In the genomic region with DNA sequence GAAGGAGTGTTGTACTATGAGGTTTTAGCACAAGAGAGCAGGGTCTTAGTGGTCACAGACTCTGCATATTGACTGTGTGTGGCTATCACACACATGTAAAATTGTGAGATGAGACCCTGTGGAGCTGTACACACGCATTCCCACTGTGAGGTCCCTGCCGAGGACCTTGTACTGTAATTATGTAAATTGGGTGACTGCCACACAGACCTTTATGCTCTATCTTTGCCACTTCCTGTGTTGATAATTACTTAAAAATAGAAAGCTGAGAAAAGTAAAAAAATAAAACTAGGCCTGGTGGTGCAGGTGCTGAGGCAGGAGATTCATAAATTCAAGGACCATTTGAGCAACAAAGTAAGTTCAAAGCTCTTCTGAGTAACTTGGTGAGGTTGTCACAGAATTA, we compare ENCODE assay signal across 25 mouse cellular contexts. TPM values are rescaled to one million over a fixed set of nuclear protein-coding genes. Genes with fewer than 3 reads are reported as not detected.
DNase-seq lines count a peak whose midpoint lies in the region; ATAC-seq and TF ChIP-seq lines count a peak whose summit lies in the region.
"Had no signal": no experiment of that assay in that cellular context is flagged by ENCODE, and none has a peak within 500 bp of the region (broad histone marks: within the 10 kb centered on the region; RNA-seq: fewer than 3 reads in every experiment).

No protein-coding gene starts in this region.

- DNase-seq in liver, postnatal 0 days = no peak
- DNase-seq in liver (no peak), A20 (ENCODE audit: low read depth, low spot score) (peak; percentile 79)
- DNase-seq in adrenal gland, adult 18-20 months (ENCODE audit: low spot score in 2 of 2) = no peak
- no peak for DNase-seq in cerebellum, adult 11 months
- DNase-seq in lung, postnatal 14 days = no peak
- DNase-seq: adrenal gland, postnatal 10 days; cerebellum, adult 2 months; cerebellum, postnatal 10 days; forebrain, postnatal 0 days; gastrocnemius, postnatal 36 days; heart, adult 11 months; heart, postnatal 10 days; heart, postnatal 4 days had no signal

- H3K4me1 ChIP-seq in liver, postnatal 0 days (ENCODE audit: insufficient read depth) = peaks cover 11% of the 10 kb centered on the region
- H3K4me1 ChIP-seq in bone marrow, adult 2 months (ENCODE audit: control insufficient read depth, insufficient read depth, low read length) = peaks cover 6% of the 10 kb centered on the region; the same call in 1 of the 2 replicates
- H3K4me1 ChIP-seq: forebrain, embryonic 13.5 days; hindbrain, embryonic 12.5 days had no signal

- no peaks in the 10 kb centered on the region for H3K9me3 ChIP-seq in liver, postnatal 0 days (ENCODE audit: low read length)
- H3K9me3 ChIP-seq: embryonic facial prominence, embryonic 10.5 days; forebrain, embryonic 13.5 days; heart, embryonic 10.5 days; hindbrain, embryonic 12.5 days; intestine, embryonic 15.5 days had no signal

- no peak for TF ChIP-seq POLR2A in bone marrow, adult 2 months (IDR thresholded peaks at IDR 0.05; ENCODE audit: borderline replicate concordance, control insufficient read depth, low read depth, low read length)

- 25% methylated on average over 2 of the region's 2 CpGs for WGBS in liver, postnatal 0 days (ENCODE audit: insufficient replicate concordance)
- 16% methylated on average over 2 of the region's 2 CpGs for WGBS in bone marrow, adult 2 months

- no peak overlapping the region; the same call in 1 of the 2 replicates for H3K9ac ChIP-seq in liver, postnatal 0 days (replicated peaks)
- H3K9ac ChIP-seq: forebrain, embryonic 13.5 days; forebrain, postnatal 0 days; hindbrain, embryonic 12.5 days; intestine, embryonic 15.5 days had no signal

- no peak for TF ChIP-seq EP300 in liver, postnatal 0 days (IDR thresholded peaks at IDR 0.05; ENCODE audit: low read depth)

- no peak for ATAC-seq in liver, postnatal 0 days
- peak; percentile 69 for ATAC-seq in CD4-positive, CD25-positive, alpha-beta regulatory T cell, adult 4 months
- ATAC-seq: forebrain, embryonic 13.5 days; forebrain, postnatal 0 days; hindbrain, embryonic 16.5 days; intestine, embryonic 15.5 days had no signal

- H3K4me2 ChIP-seq in liver, postnatal 0 days (ENCODE audit: low read depth, low read length) = no peak overlapping the region
- H3K4me2 ChIP-seq: forebrain, embryonic 13.5 days; hindbrain, embryonic 12.5 days; intestine, embryonic 15.5 days had no signal

- no peaks in the 10 kb centered on the region for H3K36me3 ChIP-seq in liver, postnatal 0 days (replicated peaks; ENCODE audit: insufficient read depth, low read length)
- H3K36me3 ChIP-seq: embryonic facial prominence, embryonic 10.5 days; heart, embryonic 10.5 days; hindbrain, embryonic 12.5 days; intestine, embryonic 15.5 days had no signal

- no peaks in the 10 kb centered on the region for H3K27me3 ChIP-seq in liver, postnatal 0 days (ENCODE audit: insufficient read depth, low read length)
- H3K27me3 ChIP-seq: forebrain, embryonic 13.5 days; hindbrain, embryonic 12.5 days; intestine, embryonic 15.5 days had no signal

- H3K4me3 ChIP-seq in liver, postnatal 0 days (ENCODE audit: low read depth, low read length) = no peak overlapping the region
- no peak overlapping the region for H3K4me3 ChIP-seq in bone marrow, adult 2 months (replicated peaks; ENCODE audit: control insufficient read depth, low read depth, low read length)
- H3K4me3 ChIP-seq: embryonic facial prominence, embryonic 10.5 days; forebrain, embryonic 13.5 days; heart, embryonic 10.5 days; hindbrain, embryonic 12.5 days; intestine, embryonic 15.5 days had no signal

- TF ChIP-seq CTCF in liver, postnatal 0 days (IDR thresholded peaks at IDR 0.05; ENCODE audit: low read depth) = no peak
- no peak for TF ChIP-seq CTCF in bone marrow, adult 2 months (IDR thresholded peaks at IDR 0.05; ENCODE audit: control insufficient read depth, insufficient read depth, low read length)

- H3K27ac ChIP-seq in liver, postnatal 0 days (ENCODE audit: low read depth) = peak overlapping the region; percentile 18; the same call in 1 of the 2 replicates
- H3K27ac ChIP-seq in bone marrow, adult 2 months (ENCODE audit: control insufficient read depth, insufficient read depth, low read depth, low read length, poor library complexity) = peak overlapping the region; percentile 65
- H3K27ac ChIP-seq: embryonic facial prominence, embryonic 10.5 days; forebrain, embryonic 13.5 days; heart, embryonic 10.5 days; hindbrain, embryonic 12.5 days; intestine, embryonic 15.5 days had no signal

RNA-seq across cellular contexts. Expression of a gene that starts 10.5 kb away (rescaled TPM):
- 1.5 and 2.2 TPM in 2 replicates for polyA plus RNA-seq in liver, postnatal 0 days (2015; fragmentation: Nextera tagmentation; extraction: Ambion mirVana)
- polyA plus RNA-seq in CD4-positive, CD25-positive, alpha-beta regulatory T cell, adult 4 months (2017; shearing (Covaris generic)) = 10 to 100 TPM in 1 of 2 experiments, 1 to 10 TPM in 1; 4.2 to 20.3 TPM
- polyA plus RNA-seq in bone marrow, adult 2 months (2011; ENCODE audit: insufficient read depth, insufficient read length, low replicate concordance, missing spikeins) = 24.0 and 59.4 TPM in 2 replicates
- under 1 TPM; 0.70 TPM for total RNA-seq in adrenal gland, adult 18-20 months (2021)
- total RNA-seq: forebrain, postnatal 0 days; gastrocnemius, adult 8-10 months; gastrocnemius, postnatal 36 days had no signal
- polyA plus RNA-seq: forebrain, embryonic 13.5 days; forebrain, postnatal 0 days; heart, embryonic 10.5 days; heart, embryonic 14.5 days; hindbrain, embryonic 12.5 days; hindbrain, embryonic 16.5 days had no signal

RNA-seq across cellular contexts. Expression of a gene that starts 24.0 kb away (rescaled TPM):
- polyA plus RNA-seq in liver, postnatal 0 days (2015; fragmentation: Nextera tagmentation; extraction: Ambion mirVana) = 0.47 and 0.51 TPM in 2 replicates
- polyA plus RNA-seq in CD4-positive, CD25-positive, alpha-beta regulatory T cell, adult 4 months (2017; shearing (Covaris generic)) = not detected
- polyA plus RNA-seq in bone marrow, adult 2 months (2011; ENCODE audit: insufficient read depth, insufficient read length, low replicate concordance, missing spikeins) = 1.1 and 7.2 TPM in 2 replicates
- under 1 TPM; 0.38 to 0.40 TPM for total RNA-seq in adrenal gland, adult 18-20 months (2021)
- polyA plus RNA-seq: heart, embryonic 14.5 days had no signal

RNA-seq across cellular contexts. Expression of a gene that starts 29.3 kb away (rescaled TPM):
- 0.06 TPM in 1 of 2 replicates, not detected in the other for polyA plus RNA-seq in liver, postnatal 0 days (2015; fragmentation: Nextera tagmentation; extraction: Ambion mirVana)
- under 1 TPM in 1 of 2 experiments, not detected in 1; 0.14 TPM for polyA plus RNA-seq in CD4-positive, CD25-positive, alpha-beta regulatory T cell, adult 4 months (2017; shearing (Covaris generic))
- 2.1 and 4.9 TPM in 2 replicates for polyA plus RNA-seq in bone marrow, adult 2 months (2011; ENCODE audit: insufficient read depth, insufficient read length, low replicate concordance, missing spikeins)
- not detected for total RNA-seq in adrenal gland, adult 18-20 months (2021)
- total RNA-seq: forebrain, postnatal 0 days; gastrocnemius, adult 8-10 months; gastrocnemius, postnatal 36 days; heart, postnatal 4 days had no signal
- polyA plus RNA-seq: cerebellum, adult 2 months; embryonic facial prominence, embryonic 10.5 days; embryonic facial prominence, embryonic 14.5 days; forebrain, embryonic 13.5 days; forebrain, postnatal 0 days; heart, embryonic 10.5 days; heart, embryonic 14.5 days; hindbrain, embryonic 12.5 days; hindbrain, embryonic 16.5 days had no signal

RNA-seq across cellular contexts. Expression of a gene that starts 33.8 kb away (rescaled TPM):
- polyA plus RNA-seq in liver, postnatal 0 days (2015; fragmentation: Nextera tagmentation; extraction: Ambion mirVana) = 0.49 TPM in 1 of 2 replicates, not detected in the other
- not detected for polyA plus RNA-seq in CD4-positive, CD25-positive, alpha-beta regulatory T cell, adult 4 months (2017; shearing (Covaris generic))
- not detected in 2 replicates for polyA plus RNA-seq in bone marrow, adult 2 months (2011; ENCODE audit: insufficient read depth, insufficient read length, low replicate concordance, missing spikeins)
- total RNA-seq in adrenal gland, adult 18-20 months (2021) = 1 to 10 TPM in 1 of 2 experiments, not detected in 1; 3.4 TPM
- total RNA-seq: forebrain, postnatal 0 days; gastrocnemius, adult 8-10 months; gastrocnemius, postnatal 36 days had no signal
- polyA plus RNA-seq: cerebellum, adult 2 months; embryonic facial prominence, embryonic 10.5 days; embryonic facial prominence, embryonic 14.5 days; forebrain, embryonic 13.5 days; forebrain, postnatal 0 days; heart, embryonic 10.5 days; heart, embryonic 14.5 days; hindbrain, embryonic 12.5 days; intestine, embryonic 15.5 days had no signal

RNA-seq across cellular contexts. Expression of a gene that starts 34.7 kb away (rescaled TPM):
- polyA plus RNA-seq in liver, postnatal 0 days (2015; fragmentation: Nextera tagmentation; extraction: Ambion mirVana) = not detected in 2 replicates
- not detected for polyA plus RNA-seq in CD4-positive, CD25-positive, alpha-beta regulatory T cell, adult 4 months (2017; shearing (Covaris generic))
- not detected in 2 replicates for polyA plus RNA-seq in bone marrow, adult 2 months (2011; ENCODE audit: insufficient read depth, insufficient read length, low replicate concordance, missing spikeins)
- total RNA-seq in adrenal gland, adult 18-20 months (2021) = under 1 TPM; 0.23 to 0.26 TPM
- total RNA-seq: forebrain, postnatal 0 days; gastrocnemius, adult 8-10 months; gastrocnemius, postnatal 36 days; heart, postnatal 10 days; heart, postnatal 4 days had no signal
- polyA plus RNA-seq: cerebellum, adult 2 months; embryonic facial prominence, embryonic 10.5 days; embryonic facial prominence, embryonic 14.5 days; forebrain, embryonic 13.5 days; forebrain, postnatal 0 days; heart, embryonic 14.5 days; hindbrain, embryonic 12.5 days had no signal
